Mouse (Mus musculus) adrenal gland, adult 8-10 months (tissue): ENCODE results near the gene Sema4b. TPM values are rescaled to one million over a fixed set of nuclear protein-coding genes. Genes with fewer than 3 reads are reported as not detected.

Source experiments
- DNase-seq: peaks from one replicate; pipeline ENCODE4 v3.0.0; 2022
- total RNA-seq, 4 experiments: library from RNA; stranded (reverse); gene quantifications; 2 replicates each; pipeline ENCODE4 v1.2.4; 2022

Gene Sema4b
- total RNA-seq, 4 experiments from 2014 or later, result 58.6 to 86.9 (median 67.8) TPM

- DNase-seq, result peak; percentile 54
Measured at GRCm38 (mm10) chr7:80269751-80270255, 83.2 kb downstream of the Sema4b start.

GRCm38 (mm10) chr7:80273456-80273855, 86.8 kb downstream of the Sema4b start:
- DNase-seq, result peak; percentile 32

Other genes starting within 250 kb of the Sema4b start
- gene Zfp710, start 162.0 kb upstream of the Sema4b start, total RNA-seq, result 10 to 100 TPM; 14.3 to 34.1 (median 25.3) TPM
- gene Idh2, start 71.4 kb upstream of the Sema4b start, total RNA-seq, result 100 to 1,000 TPM; 122 to 222 (median 165) TPM
- 100 to 1,000 TPM in 1 of 4 experiments, 10 to 100 TPM in 3; 64.7 to 105 (median 85.9) TPM for gene Cib1, start 46.0 kb downstream of the Sema4b start, total RNA-seq
- gene Gdpgp1, start 46.0 kb downstream of the Sema4b start, total RNA-seq, result 1 to 10 TPM; 4.2 to 6.1 (median 5.3) TPM
- 1 to 10 TPM; 1.7 to 2.2 (median 1.9) TPM for gene Ttll13, start 59.5 kb downstream of the Sema4b start, total RNA-seq
- 10 to 100 TPM; 54.9 to 59.1 (median 57.7) TPM for gene Ngrn, start 74.4 kb downstream of the Sema4b start, total RNA-seq
- gene Vps33b, start 82.8 kb downstream of the Sema4b start, total RNA-seq, result 10 to 100 TPM; 21.3 to 31.9 (median 28.8) TPM
- 1 to 10 TPM; 2.7 to 8.1 (median 3.7) TPM for gene Prc1, start 107.6 kb downstream of the Sema4b start, total RNA-seq
- gene Rccd1, start 137.6 kb downstream of the Sema4b start, total RNA-seq, result 10 to 100 TPM in 3 of 4 experiments, 1 to 10 TPM in 1; 9.5 to 21.8 (median 14.6) TPM
- 10 to 100 TPM; 73.1 to 85.4 (median 80.7) TPM for gene Unc45a, start 154.2 kb downstream of the Sema4b start, total RNA-seq
- gene Hddc3, start 156.3 kb downstream of the Sema4b start, total RNA-seq, result 10 to 100 TPM; 29.7 to 43.1 (median 35.4) TPM
- 100 to 1,000 TPM in 3 of 4 experiments, 10 to 100 TPM in 1; 92.4 to 158 (median 132) TPM for gene Man2a2, start 184.5 kb downstream of the Sema4b start, total RNA-seq
- 10 to 100 TPM in 3 of 4 experiments, 1 to 10 TPM in 1; 7.1 to 20.3 (median 15.2) TPM for gene Fes, start 201.1 kb downstream of the Sema4b start, total RNA-seq
- gene Furin, start 218.6 kb downstream of the Sema4b start, total RNA-seq, result 100 to 1,000 TPM; 153 to 192 (median 166) TPM